In genomic region chr7:44546274-44546673, GRCm38 (mm10) we compare ENCODE assay signal across 33 mouse cellular contexts. TPM values are rescaled to one million over a fixed set of nuclear protein-coding genes. Genes with fewer than 3 reads are reported as not detected.
"Had no signal": no experiment of that assay in that cellular context is flagged by ENCODE, and none has a peak within 500 bp of the region (broad histone marks: within the 10 kb centered on the region; RNA-seq: fewer than 3 reads in every experiment).

No protein-coding gene starts in this region.

- H3K9me3 ChIP-seq: heart, embryonic 10.5 days; heart, embryonic 12.5 days; hindbrain, embryonic 13.5 days; hindbrain, embryonic 15.5 days; kidney, embryonic 15.5 days; limb, embryonic 15.5 days had no signal

- ATAC-seq: hindbrain, postnatal 0 days; intestine, embryonic 16.5 days had no signal

- H3K4me3 ChIP-seq: gastrocnemius, adult 2 months; heart, embryonic 12.5 days; hindbrain, embryonic 13.5 days; hindbrain, embryonic 15.5 days; limb, embryonic 15.5 days had no signal

- H3K4me2 ChIP-seq: hindbrain, embryonic 13.5 days; hindbrain, embryonic 15.5 days; limb, embryonic 15.5 days had no signal

- H3K27me3 ChIP-seq: heart, embryonic 12.5 days; hindbrain, embryonic 13.5 days; hindbrain, embryonic 15.5 days; kidney, embryonic 15.5 days; limb, embryonic 12.5 days; limb, embryonic 15.5 days had no signal

- DNase-seq: gastrocnemius, adult 2 months; gastrocnemius, postnatal 10 days; gastrocnemius, postnatal 25 days; heart, adult 18-20 months; heart, postnatal 10 days; heart, postnatal 36 days; kidney, adult 11 months; kidney, adult 2 months; kidney, adult 9 months; kidney, postnatal 14 days; kidney, postnatal 36 days; layer of hippocampus, adult 9-11 months; layer of hippocampus, postnatal 36 days; left cerebral cortex, postnatal 4 days had no signal

- H3K27ac ChIP-seq: gastrocnemius, adult 2 months; heart, embryonic 10.5 days; hindbrain, embryonic 13.5 days; hindbrain, embryonic 15.5 days; hindbrain, postnatal 0 days; kidney, embryonic 15.5 days; kidney, postnatal 0 days; limb, embryonic 12.5 days; limb, embryonic 15.5 days had no signal

- H3K9ac ChIP-seq: hindbrain, embryonic 15.5 days; limb, embryonic 15.5 days had no signal

RNA-seq across cellular contexts. Expression of gene Spib, which starts 14.4 kb away (rescaled TPM):
- total RNA-seq: granulocyte monocyte progenitor cell, adult 5-6 weeks; hematopoietic stem cell, adult 5-6 weeks; layer of hippocampus, adult 18-20 months; layer of hippocampus, postnatal 14 days had no signal
- polyA plus RNA-seq: heart, embryonic 12.5 days; heart, embryonic 14.5 days; hindbrain, embryonic 11.5 days; hindbrain, embryonic 13.5 days; hindbrain, embryonic 15.5 days; hindbrain, postnatal 0 days had no signal

RNA-seq across cellular contexts. Expression of gene Mybpc2, which starts 21.8 kb away (rescaled TPM):
- total RNA-seq: granulocyte monocyte progenitor cell, adult 5-6 weeks; hematopoietic stem cell, adult 5-6 weeks; left cerebral cortex, postnatal 25 days had no signal
- polyA plus RNA-seq: liver, adult 2 months had no signal

RNA-seq across cellular contexts. Expression of gene Napsa, which starts 25.9 kb away (rescaled TPM):
- total RNA-seq: hindbrain, postnatal 0 days; layer of hippocampus, adult 18-20 months; left cerebral cortex, adult 8-10 months had no signal
- polyA plus RNA-seq: heart, embryonic 12.5 days had no signal
